Mouse (Mus musculus): Measurements from ENCODE around the gene Gm5108.

- TF ChIP-seq POLR2A (IDR thresholded peaks at IDR 0.05; ENCODE audit: extremely low read depth, insufficient read depth, low read length) (no peak), CTCF (IDR thresholded peaks at IDR 0.05; ENCODE audit: extremely low read depth, insufficient read depth, low read length) (no peak)
Observed at GRCm38 (mm10) chr5:67948074-67948473, 6.6 kb downstream of the Gm5108 start.
